Mouse (Mus musculus): ENCODE results near the gene Haus7.
"Not testable (repeated sequence)": the region's sequence is repeated elsewhere in the genome, so short reads cannot be mapped to it uniquely, and the experiment has no call there.

The Haus7 gene

GRCm38 (mm10) chrX:73467446-73468241, 8.8 kb upstream of the Haus7 start:
- peak; percentile 33 to 41 for DNase-seq (ENCODE audit: low spot score in 2 of 2)

- DNase-seq (ENCODE audit: low spot score in 2 of 2), result peak; percentile 51 to 52
Measured at GRCm38 (mm10) chrX:73465483-73466186, 6.8 kb upstream of the Haus7 start.

DNA sequence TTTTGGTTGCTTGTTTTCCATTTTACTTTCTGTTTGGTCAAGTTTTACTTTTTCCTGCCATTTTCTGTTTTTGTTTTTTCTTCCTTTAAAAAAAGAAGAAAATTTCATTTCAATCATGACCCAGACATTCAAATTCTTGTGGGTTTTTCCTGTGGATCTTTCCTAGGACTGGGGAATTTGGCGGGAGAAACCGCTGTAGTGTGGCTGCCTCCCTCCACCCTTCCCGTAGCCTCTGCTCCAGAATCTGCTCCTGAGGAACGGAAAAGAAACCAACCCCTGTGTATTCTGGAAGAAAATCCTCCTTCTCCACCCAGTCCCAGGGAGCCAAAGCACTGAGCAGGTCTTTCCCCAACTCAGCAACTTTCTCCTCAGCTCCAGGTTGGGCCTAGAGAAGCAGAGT, 1.9 kb upstream of the Haus7 start:
- no peak for DNase-seq (ENCODE audit: low spot score in 2 of 2)

- peak; percentile 47 to 69 for DNase-seq (ENCODE audit: low spot score in 2 of 2)
Measured at GRCm38 (mm10) chrX:73451949-73452348, 6.9 kb downstream of the Haus7 start.

- no peak for DNase-seq (ENCODE audit: low spot score in 2 of 2)
Measured at GRCm38 (mm10) chrX:73441428-73441827, 17.4 kb downstream of the Haus7 start.

DNA sequence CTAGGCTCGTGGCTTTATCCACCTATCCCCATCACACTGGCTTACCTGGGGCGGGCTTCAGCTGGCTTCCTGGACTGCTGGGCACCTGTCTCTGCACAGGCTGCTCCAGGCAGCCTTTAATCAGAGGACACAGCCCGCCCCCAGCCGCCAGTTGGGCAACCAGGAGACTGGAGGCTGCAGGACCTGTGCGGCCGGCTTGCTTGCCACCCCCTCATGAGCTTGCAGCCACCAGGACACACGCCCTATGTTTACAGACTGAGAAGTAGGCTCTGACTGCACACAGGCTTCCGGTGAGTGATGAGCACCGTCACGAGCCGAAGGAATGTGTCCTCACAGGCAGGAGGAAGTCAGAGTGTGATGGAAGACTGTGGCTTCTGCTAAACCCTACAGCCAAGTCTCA, 23.6 kb downstream of the Haus7 start, which contains the start of gene Trex2:
Trex2 (minus strand) TSS at position 93 of the 400 bp plus-strand sequence.
- DNase-seq (ENCODE audit: low spot score in 2 of 2), result no peak

DNA sequence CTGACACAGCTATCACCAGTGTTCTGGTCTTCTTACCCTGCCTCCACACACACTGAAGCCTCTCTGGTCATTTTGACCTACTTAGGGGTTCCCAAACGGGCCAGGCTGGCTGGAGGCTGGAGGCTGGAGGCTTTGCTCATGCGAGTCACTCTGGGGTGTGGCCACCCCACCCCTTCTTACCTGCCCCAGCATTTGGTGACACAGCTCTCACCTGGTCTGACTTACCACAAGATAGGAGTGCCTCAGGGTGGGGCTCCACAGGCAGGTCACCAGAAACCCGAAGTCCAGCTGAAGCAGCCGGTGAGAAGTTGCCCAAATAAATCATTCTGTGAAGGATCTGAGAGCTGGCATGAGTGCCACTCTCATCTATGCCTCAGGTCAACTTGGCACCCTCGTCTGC, 26.0 kb downstream of the Haus7 start:
- DNase-seq (ENCODE audit: low spot score in 2 of 2), result no peak

DNA sequence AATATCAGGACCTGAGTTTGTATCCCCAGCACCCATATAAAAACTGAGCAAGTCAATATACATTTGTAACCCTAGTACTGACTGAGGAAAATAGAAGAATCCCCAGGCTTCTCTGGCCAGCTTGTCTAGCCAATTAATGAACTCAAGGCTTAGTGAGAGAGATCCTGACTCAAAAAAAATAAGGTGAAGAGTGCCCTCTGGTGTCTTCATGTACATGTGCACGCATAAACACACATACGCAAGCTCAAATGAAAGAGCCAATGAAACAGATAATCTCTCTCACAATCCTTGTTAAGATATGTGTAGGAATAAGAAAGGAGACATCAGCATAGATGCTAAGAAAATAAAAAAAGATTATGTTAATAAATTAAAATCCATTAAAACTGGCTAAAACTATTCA, 28.8 kb downstream of the Haus7 start:
- no peak for DNase-seq (ENCODE audit: low spot score in 2 of 2)

DNA sequence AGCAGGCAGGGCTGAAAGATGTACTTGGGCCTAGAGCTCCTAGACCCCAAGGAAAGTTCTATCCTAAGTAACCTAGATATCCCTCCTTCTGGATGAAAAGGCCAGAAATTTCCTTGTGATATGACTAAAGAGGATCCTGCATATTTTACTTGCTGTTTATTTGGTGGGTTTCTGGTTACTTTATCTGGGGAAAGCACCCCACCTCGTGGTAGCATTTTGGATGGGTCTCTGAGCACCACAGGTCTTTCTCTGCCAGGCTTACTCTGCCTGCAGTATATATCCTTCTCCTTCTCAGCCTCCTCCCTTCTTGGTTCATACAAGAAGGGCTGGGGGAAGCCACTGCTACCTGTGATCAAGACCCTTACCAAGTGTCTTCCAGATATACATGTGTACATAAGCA, 46.1 kb downstream of the Haus7 start:
- DNase-seq (ENCODE audit: low spot score in 2 of 2), result peak in 1 of 2 experiments; percentile 26

GRCm38 (mm10) chrX:73410880-73411517, 47.8 kb downstream of the Haus7 start, which contains the start of gene Zfp92:
Gene Zfp92 (plus strand): TSS chrX:73411096.
- peak in 1 of 2 experiments; percentile 33 for DNase-seq (ENCODE audit: low spot score in 2 of 2)

DNA sequence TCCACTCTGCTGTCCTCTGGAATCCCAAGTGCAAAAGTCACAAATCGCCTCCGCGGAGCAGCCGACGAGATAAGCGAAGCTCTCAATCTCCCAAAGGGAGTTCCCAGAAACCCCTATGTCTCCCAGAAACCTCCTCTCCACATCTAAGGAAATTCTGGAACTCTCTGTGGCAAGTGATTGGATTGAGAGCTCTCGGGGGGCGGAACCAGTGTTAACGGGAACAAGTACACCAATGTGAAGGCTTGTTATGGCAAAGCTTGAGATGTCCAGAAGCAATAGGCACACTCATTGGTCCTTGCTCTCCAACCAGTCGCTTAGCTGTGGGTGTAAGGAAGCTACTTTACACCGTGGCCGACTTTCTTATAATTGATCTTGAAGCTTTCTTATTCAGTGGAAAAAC, 57.2 kb downstream of the Haus7 start:
- no peak for DNase-seq (ENCODE audit: low spot score in 2 of 2)

DNA sequence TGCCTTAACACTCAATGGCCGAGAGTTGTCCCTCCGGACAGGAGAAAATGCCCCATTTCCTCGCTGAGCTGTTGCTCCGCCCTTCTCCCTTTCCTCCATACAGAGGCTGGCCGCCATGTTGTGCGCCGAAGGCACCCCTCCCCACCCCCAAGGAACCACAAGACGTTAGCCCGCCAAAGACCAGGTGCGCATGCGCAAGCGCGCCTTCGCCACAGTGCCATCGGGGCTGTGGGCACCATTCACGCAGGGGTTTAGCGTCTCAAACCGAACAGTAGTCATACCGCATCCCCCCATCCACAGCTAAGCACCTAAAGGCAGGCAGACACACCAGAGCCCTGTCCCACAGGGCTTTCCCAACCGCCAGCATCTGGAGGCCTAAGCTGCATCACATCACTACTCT, 57.9 kb downstream of the Haus7 start:
- DNase-seq (ENCODE audit: low spot score in 2 of 2), result no peak

- DNase-seq (ENCODE audit: low spot score in 2 of 2), result not testable (repeated sequence)
Measured at GRCm38 (mm10) chrX:73398636-73399035, 60.2 kb downstream of the Haus7 start, which contains the start of gene Gm18336. Gene Gm18336 (minus strand): TSS chrX:73398736.

- DNase-seq (ENCODE audit: low spot score in 2 of 2), result no peak
Measured at GRCm38 (mm10) chrX:73396446-73396845, 62.4 kb downstream of the Haus7 start.

DNA sequence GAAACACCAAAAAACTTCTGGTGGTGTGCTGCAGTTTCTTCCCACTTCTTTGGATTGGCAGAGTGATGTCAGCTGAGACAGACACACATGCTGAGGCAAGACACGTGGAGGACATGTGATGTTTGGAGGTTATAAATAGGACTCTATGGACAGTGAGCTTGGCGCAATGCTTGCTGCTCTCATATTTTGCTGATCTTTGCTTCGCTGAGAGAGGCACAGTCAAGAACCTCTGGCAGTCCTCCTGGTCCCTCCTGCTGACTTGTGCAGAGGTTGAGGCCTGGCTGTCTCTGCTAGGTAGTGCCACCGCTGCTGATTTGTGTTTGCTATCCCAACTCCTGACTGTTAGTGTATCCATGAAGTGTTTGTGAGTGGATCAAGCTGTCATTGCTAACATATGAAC, 67.4 kb downstream of the Haus7 start:
- no peak for DNase-seq (ENCODE audit: low spot score in 2 of 2)

Measured in right cerebral cortex, postnatal 10 days (tissue).